Mouse (Mus musculus) CH12.LX (cell line): ENCODE measurements around the gene Ciapin1. TPM values are rescaled to one million over a fixed set of nuclear protein-coding genes. Genes with fewer than 3 reads are reported as not detected.
A peak's percentile ranks its signal among the peaks of the same experiment; 100 is the strongest.

Source experiments
- DNase-seq: peaks from one replicate; pipeline ENCODE4 v3.0.0-alpha.2; 2013; ENCODE audit errors: extremely low read depth
- H3K27ac ChIP-seq: 2 replicates; pipeline ENCODE4 v1.5.1; 2012; ENCODE audit warnings: low read depth, mild to moderate bottlenecking, control low read depth, moderate library complexity; ENCODE audit not compliant: insufficient read depth
- H3K27me3 ChIP-seq: replicated peaks from 2 replicates; pipeline ENCODE3; 2012; ENCODE audit warnings: inconsistent platforms
- H3K36me3 ChIP-seq, 2 experiments: replicated peaks in 1 of 2; 2 replicates each; pipeline versions ENCODE3 to v1.6.1; 2012; ENCODE audit warnings: inconsistent platforms in 1 of 2, low read length in 1 of 2, mild to moderate bottlenecking in 1 of 2, mixed read lengths in 1 of 2, moderate library complexity in 1 of 2; ENCODE audit not compliant: control insufficient read depth in 1 of 2, insufficient read depth in 1 of 2
- H3K4me1 ChIP-seq, 2 experiments: 2 replicates each; pipeline ENCODE4 v1.6.1; 2012; ENCODE audit warnings: inconsistent platforms in 1 of 2, moderate library complexity in 1 of 2; ENCODE audit not compliant: insufficient read depth in 2 of 2, control insufficient read depth in 1 of 2
- H3K4me2 ChIP-seq: 2 replicates; pipeline ENCODE4 v1.6.1; 2012; ENCODE audit warnings: low read depth, mild to moderate bottlenecking, control low read depth; ENCODE audit not compliant: poor library complexity, insufficient read depth, severe bottlenecking
- H3K4me3 ChIP-seq, 3 experiments: fragments of 150-350 bp in 1 of 3; sonication (generic) in 1 of 3; replicated peaks in 1 of 3; 2 replicates each; pipeline versions ENCODE3 to v1.5.1; 2011 to 2012; ENCODE audit warnings: low read depth in 2 of 3, low read length in 2 of 3, mild to moderate bottlenecking in 2 of 3, moderate library complexity in 2 of 3, control low read depth in 1 of 3, improper control_type of control experiment in 1 of 3, inconsistent platforms in 1 of 3, mixed read lengths in 1 of 3; ENCODE audit not compliant: poor library complexity in 1 of 3
- H3K79me2 ChIP-seq: replicated peaks from 2 replicates; pipeline ENCODE4 v1.6.1; 2012; ENCODE audit warnings: mild to moderate bottlenecking, moderate library complexity; ENCODE audit not compliant: control insufficient read depth, poor library complexity, insufficient read depth, severe bottlenecking; ENCODE audit errors: extremely low read depth
- H3K9ac ChIP-seq: 2 replicates; pipeline ENCODE4 v1.6.1; 2012; ENCODE audit warnings: low read depth, mild to moderate bottlenecking, control low read depth, moderate library complexity; ENCODE audit not compliant: insufficient read depth
- H3K9me3 ChIP-seq: replicated peaks from 2 replicates; pipeline ENCODE3; 2012; ENCODE audit warnings: low read length, inconsistent platforms, mixed read lengths
- BHLHE40 ChIP-seq: IDR thresholded peaks from 2 replicates; pipeline ENCODE4 v1.6.1; 2011; ENCODE audit warnings: mild to moderate bottlenecking, low read depth, low read length, improper control_type of control experiment
- CTCF ChIP-seq, 2 experiments: IDR thresholded peaks in 1 of 2; conservative IDR thresholded peaks in 1 of 2; 2 replicates each; pipeline ENCODE4 v1.5.1; 2011 to 2012; ENCODE audit warnings: low read depth in 2 of 2, low read length in 2 of 2, improper control_type of control experiment in 1 of 2, inconsistent platforms in 1 of 2, mild to moderate bottlenecking in 1 of 2, moderate library complexity in 1 of 2
- IRF4 ChIP-seq: IDR thresholded peaks from 2 replicates; pipeline ENCODE4 v1.6.1; 2014; ENCODE audit warnings: low read depth, mild to moderate bottlenecking, inconsistent platforms, low read length, improper control_type of control experiment
- JUN ChIP-seq: IDR thresholded peaks from 2 replicates; pipeline ENCODE4 v1.6.1; 2011; ENCODE audit warnings: low read depth, mild to moderate bottlenecking, low read length, improper control_type of control experiment, moderate library complexity; ENCODE audit not compliant: insufficient read depth
- JUND ChIP-seq: conservative IDR thresholded peaks from 2 replicates; pipeline ENCODE4 v1.6.1; 2011; ENCODE audit warnings: low read depth, low read length, improper control_type of control experiment
- MYC ChIP-seq: IDR thresholded peaks from 2 replicates; pipeline ENCODE4 v1.6.1; 2011; ENCODE audit warnings: low read depth, mild to moderate bottlenecking, improper control_type of control experiment, low read length
- POLR2A ChIP-seq: IDR thresholded peaks from 2 replicates; pipeline ENCODE4 v1.6.1; 2011; ENCODE audit warnings: low read depth, mild to moderate bottlenecking, improper control_type of control experiment, low read length
- RAD21 ChIP-seq: IDR thresholded peaks from 2 replicates; pipeline ENCODE4 v1.6.1; 2011; ENCODE audit warnings: low read depth, mild to moderate bottlenecking, low read length, improper control_type of control experiment, moderate library complexity
- SIN3A ChIP-seq: IDR thresholded peaks from 2 replicates; pipeline ENCODE4 v1.6.1; 2012; ENCODE audit warnings: low read length, improper control_type of control experiment, inconsistent platforms
- USF2 ChIP-seq: conservative IDR thresholded peaks from 2 replicates; pipeline ENCODE4 v1.6.1; 2011; ENCODE audit warnings: low read depth, low read length, improper control_type of control experiment
- dilution Hi-C: fragments of 300-500 bp; cut with MboI; formaldehyde crosslinking; loops from 2 replicates; pipeline ENCODE4 v1.14.3; 2020; ENCODE audit warnings: low sequenced_read_pairs; ENCODE audit not compliant: extremely low pct_unique_long_range_greater_than_20kb, extremely low pct_ligation_motif_present
- in situ Hi-C: fragments of 300-500 bp; cut with MboI; formaldehyde crosslinking; loops from 3 replicates; pipeline ENCODE4 v1.14.3; 2019; ENCODE audit warnings: low sequenced_read_pairs, low pct_ligation_motif_present, low pct_unique_long_range_greater_than_20kb, mixed read lengths
- polyA plus RNA-seq: library from polyadenylated mRNA; unstranded; fragments of >175 nt; gene quantifications from 2 replicates; pipeline ENCODE4 v1.2.1, GENCODE M21; 2012; ENCODE audit warnings: low read depth; ENCODE audit not compliant: insufficient read length
- total RNA-seq, 2 experiments: library from RNA; depleted of rRNA; stranded (reverse); fragments of 300-350 nt in 1 of 2; fragments of >200 nt in 1 of 2; gene quantifications; 2 replicates each; pipeline ENCODE4 v1.2.3; 2012 to 2014

The Ciapin1 gene
- total and polyA plus RNA-seq, 3 experiments = 83.1 to 139 (median 97.1) TPM

DNA sequence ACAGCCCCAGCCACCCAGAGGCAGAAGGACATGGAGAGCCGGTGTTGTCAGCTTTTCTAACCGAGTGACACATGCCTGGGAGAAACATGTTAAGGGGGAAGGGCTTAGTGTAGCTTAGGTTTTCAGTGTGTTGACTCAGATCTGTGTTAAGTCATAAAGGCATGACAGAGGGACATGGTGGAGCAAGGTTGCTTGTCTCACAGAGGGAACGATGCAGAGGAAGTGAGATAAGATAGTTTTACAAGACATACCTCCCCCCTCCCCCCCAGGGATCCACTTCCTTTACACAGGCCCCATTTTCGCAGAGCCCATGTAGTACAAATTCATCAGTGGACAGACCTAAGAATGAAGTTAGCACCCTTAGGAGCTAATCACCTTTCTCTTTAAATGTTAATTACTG is 35.8 kb downstream of the Ciapin1 start (continued):
- TF ChIP-seq CTCF (conservative IDR thresholded peaks at IDR 0.05 in 1 of 2, IDR thresholded peaks at IDR 0.05 in 1 of 2; ENCODE audit: low read depth in 2 of 2, low read length in 2 of 2) (no peak), USF2 (no peak), MYC (peak; percentile 64), RAD21 (no peak), BHLHE40 (peak; percentile 50)

- Histone ChIP-seq H3K9me3 (no peaks in the 10 kb centered on the region), H3K79me2 (no peaks in the 10 kb centered on the region), H3K4me1 (peaks cover 27 to 46% of the 10 kb centered on the region in 2 experiments), H3K9ac (no peak overlapping the region), H3K36me3 (no peaks in the 10 kb centered on the region), H3K27ac (no peak overlapping the region), H3K27me3 (no peaks in the 10 kb centered on the region), H3K4me3 (no peak overlapping the region), H3K4me2 (no peak overlapping the region)
- TF ChIP-seq JUN (no peak), POLR2A (no peak), IRF4 (no peak), CTCF (conservative IDR thresholded peaks at IDR 0.05 in 1 of 2, IDR thresholded peaks at IDR 0.05 in 1 of 2; ENCODE audit: low read depth in 2 of 2, low read length in 2 of 2) (peak in 1 of 2 experiments; percentile 13; a peak in 1 of 4 replicates)
- dilution Hi-C loops = no loop called here
- DNase-seq = no peak
- in situ Hi-C loops = no loop called here
Observed at GRCm38 (mm10) chr8:94801293-94802095, 36.7 kb downstream of the Ciapin1 start.

GRCm38 (mm10) chr8:94800278-94800968 is 37.7 kb downstream of the Ciapin1 start:
- Histone ChIP-seq H3K79me2 (no peaks in the 10 kb centered on the region), H3K9ac (no peak overlapping the region), H3K9me3 (no peaks in the 10 kb centered on the region), H3K4me1 (peaks cover 27 to 42% of the 10 kb centered on the region in 2 experiments), H3K27me3 (no peaks in the 10 kb centered on the region), H3K27ac (no peak overlapping the region), H3K4me3 (no peak overlapping the region)
- in situ Hi-C loops = no loop called here
- TF ChIP-seq SIN3A (0 out of 2 replicates have a peak, but pooled peaks have one; percentile 24), JUND (no peak)
- TF ChIP-seq, all 38 proteins: peak for 1
- dilution Hi-C loops = no loop called here
- DNase-seq = no peak
- H3K36me3 ChIP-seq = no peaks in the 10 kb centered on the region
- H3K4me2 ChIP-seq = no peak overlapping the region; the same call in 1 of the 2 replicates
